Mouse (Mus musculus) G1E-ER4 (cell line): Measurements from ENCODE around the gene Ttc7b. TPM values are rescaled to one million over a fixed set of nuclear protein-coding genes. Genes with fewer than 3 reads are reported as not detected.

ENCODE experiments used
- GATA1 ChIP-seq: IDR thresholded peaks from one replicate; pipeline ENCODE4 v1.8.0; 2012; ENCODE audit warnings: low read length, inconsistent platforms
- polyA plus RNA-seq: library from polyadenylated mRNA; stranded (reverse); fragments of >175 nt; gene quantifications from 2 replicates; pipeline ENCODE4 v1.2.3, GENCODE M21; 2012

Gene Ttc7b
- polyA plus RNA-seq, 1 experiment, result 24.7 TPM

DNA sequence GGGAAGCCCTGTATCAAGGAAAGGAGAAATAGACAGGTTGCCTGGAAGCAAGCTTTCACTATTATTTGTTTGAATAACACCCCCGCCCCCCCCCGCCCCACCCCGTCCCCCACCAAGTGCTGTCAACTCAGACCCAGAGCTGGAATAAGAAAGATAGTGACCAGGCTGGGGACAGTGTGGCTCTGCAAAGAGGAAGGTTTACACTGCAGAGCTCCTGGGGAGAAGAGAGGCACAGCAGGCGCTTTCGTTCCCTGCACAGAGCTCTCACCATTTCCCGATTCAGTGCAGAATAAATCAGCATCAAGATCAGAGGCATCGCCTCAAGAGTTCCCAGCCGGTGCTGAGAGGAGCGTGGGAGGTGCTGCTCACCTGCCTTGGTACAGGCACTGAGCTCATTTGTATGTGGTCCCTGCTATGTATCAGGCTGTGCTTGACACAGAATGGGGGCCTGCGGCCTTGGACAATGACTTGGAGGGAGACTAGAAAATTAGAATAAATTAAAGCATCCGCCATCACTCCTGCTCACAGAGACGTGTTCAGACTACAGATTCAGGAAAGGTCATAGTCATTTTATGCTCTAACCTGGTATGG, 206.7 kb downstream of the Ttc7b start:
- no peak for TF ChIP-seq GATA1

DNA sequence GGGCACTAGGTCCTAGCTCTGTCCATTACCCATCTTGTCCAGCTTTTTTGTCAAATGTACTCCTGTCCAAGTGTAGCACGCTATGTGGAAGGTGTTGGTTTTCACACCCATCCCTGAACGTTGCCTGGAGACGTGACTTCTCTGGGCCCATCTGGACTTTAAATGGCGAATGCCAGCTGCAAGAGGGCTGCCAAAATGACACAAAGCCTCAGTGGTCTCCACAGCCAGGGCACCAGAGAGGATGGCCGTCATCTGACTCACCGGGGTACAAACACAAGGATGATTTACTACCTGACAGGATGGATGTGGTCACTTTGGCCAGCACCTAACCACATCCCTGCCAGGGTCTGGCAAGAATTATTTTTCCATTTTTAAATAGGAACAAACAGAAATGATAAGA, 207.4 kb downstream of the Ttc7b start:
- TF ChIP-seq GATA1, result no peak

DNA sequence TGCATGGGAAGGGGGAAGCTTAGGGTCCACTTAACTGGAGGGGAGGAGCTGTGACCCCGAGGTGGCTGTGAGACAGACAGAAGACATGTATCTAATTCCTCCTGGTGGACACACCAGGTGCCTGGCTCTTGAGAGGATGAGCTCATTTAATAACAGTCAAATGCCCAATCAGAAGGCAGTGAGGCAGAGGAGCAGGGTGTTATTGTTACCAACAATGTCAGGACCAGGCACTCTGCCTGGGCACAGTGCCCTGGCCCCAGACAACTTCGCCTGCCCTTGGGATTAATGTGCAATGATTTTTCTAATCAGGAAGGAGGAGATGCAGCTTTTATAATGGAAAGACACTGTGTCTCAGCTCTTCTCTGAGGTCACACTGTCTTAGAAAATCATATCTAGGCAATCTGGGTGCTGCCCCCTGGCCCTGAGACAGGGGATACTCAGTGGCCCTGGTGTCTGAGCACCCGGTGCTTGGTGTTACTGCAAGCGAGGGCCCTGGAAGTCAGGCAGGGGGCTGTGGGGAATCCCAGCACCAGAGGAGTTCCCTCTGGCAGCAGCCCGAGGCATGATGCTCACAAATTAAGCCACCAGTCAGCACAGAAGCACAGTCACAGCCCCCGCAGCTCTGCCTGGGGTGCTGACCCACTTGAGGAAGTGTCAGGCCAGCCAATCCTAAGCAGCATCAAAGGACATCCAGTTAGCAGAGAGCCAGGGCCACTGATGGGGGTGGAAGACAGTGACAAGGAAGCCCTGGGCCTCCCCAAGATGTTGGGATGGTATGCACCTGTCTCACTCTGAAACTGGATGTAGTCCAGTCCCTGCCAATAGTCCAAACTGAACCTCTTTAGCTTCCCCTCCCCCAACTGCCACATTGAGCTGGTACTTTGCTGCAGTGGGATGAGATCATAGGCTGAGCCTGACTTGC, 209.9 kb downstream of the Ttc7b start:
- TF ChIP-seq GATA1, result no peak

- no peak for TF ChIP-seq GATA1
Observed at GRCm38 (mm10) chr12:100309201-100309600, 211.4 kb downstream of the Ttc7b start.

GRCm38 (mm10) chr12:100307501-100308260, 212.9 kb downstream of the Ttc7b start:
- TF ChIP-seq GATA1, result no peak

GRCm38 (mm10) chr12:100306336-100306735, 214.3 kb downstream of the Ttc7b start:
- no peak for TF ChIP-seq GATA1

GRCm38 (mm10) chr12:100305051-100305673, 215.5 kb downstream of the Ttc7b start:
- TF ChIP-seq GATA1, result no peak

DNA sequence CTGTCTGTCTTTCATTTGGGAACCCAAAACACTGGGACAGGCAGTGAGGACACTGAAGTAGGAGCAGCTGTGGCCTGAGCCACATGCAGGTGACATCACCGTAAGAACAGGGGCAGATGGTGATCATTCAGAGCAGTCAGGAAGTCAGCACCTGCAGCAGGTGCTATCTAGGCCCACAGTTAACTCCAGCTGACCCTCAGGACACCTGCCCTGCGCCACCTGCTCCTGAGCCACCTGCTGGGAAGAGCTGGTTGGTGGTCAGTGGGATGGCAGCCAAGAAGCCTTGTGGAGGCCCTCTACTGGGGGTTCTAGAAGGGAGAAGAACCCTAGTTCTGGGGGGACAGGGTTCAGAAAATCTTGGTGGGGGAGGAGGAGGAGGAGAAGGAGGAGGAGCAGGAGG, 216.3 kb downstream of the Ttc7b start:
- no peak for TF ChIP-seq GATA1

DNA sequence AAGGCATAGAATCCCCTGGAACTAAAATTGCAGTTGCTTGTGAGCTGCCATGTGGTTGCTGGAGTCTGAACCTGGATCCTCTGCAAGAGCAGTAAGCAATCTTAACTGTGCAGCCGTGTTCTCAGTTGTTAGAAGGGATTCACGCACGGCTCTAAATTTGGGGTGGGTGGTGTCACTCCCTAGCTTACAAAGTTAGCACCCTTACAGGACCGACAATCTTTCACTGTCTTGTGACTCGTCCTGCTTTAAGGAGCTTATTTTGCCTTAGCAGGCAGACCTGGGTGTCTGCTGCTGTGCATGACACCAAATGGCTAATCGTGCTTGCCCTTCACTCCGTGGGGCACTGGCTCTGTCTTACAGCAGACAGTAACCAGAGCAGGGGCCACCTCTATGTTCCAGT, 217.5 kb downstream of the Ttc7b start:
- TF ChIP-seq GATA1, result no peak

DNA sequence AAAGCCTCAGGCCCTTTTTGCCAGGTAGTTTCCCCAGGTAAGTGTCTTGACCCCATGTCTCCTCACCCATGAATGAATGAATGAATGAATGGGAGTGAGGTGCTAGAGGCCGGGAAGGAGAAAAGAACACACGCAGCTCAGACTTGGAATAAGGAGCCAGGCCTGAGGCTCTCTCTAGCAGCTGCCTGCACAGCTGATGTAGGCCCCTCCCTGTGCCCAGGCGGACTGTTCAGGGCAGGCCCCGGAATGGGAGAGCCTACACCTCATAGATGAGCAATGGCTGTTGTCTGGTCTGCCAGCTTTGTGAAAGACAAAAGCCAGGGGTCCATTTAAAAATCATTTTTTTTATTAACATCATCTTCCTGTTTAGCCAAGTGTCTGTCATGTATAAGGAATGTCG, 220.2 kb downstream of the Ttc7b start:
- TF ChIP-seq GATA1, result no peak

DNA sequence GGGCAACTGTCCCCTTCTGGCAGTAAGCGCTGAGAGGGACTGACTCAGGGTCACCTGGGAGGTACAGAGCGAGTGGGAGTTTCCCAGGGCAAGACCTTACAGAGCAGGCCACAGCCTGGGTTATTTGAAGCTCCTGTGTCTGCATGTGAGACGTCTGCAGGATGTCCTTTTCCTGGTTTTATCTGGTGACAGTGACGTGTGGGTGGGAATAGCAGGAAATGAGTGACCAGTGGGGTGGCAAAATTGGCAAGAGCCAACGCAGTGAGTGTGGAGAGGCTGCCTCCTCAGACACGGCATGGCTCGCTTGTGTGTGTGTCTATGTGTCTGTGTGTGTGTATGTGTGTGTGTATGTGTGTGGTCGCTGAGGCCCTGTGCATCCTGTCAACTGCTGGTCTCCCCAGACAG, 221.3 kb downstream of the Ttc7b start:
- TF ChIP-seq GATA1, result no peak

DNA sequence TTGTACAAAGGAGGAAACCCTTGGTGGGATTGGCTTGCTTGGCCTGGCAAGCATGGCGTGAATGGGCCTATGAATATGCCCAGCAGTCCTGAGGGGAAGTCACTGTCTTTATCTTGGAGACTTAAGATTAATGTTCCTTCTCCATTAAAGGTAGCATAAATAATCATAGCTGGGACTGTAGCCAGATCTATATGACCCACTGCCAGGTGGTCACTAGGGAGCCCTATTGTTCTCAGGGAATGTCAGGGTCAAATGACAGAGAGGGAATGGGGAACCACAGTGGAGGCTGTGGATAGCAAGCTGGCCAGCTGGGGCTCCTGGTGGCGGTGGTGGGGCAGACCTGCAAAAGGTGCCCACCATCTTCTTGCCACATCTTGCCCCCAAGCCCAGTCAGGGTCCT, 221.8 kb downstream of the Ttc7b start:
- no peak for TF ChIP-seq GATA1

DNA sequence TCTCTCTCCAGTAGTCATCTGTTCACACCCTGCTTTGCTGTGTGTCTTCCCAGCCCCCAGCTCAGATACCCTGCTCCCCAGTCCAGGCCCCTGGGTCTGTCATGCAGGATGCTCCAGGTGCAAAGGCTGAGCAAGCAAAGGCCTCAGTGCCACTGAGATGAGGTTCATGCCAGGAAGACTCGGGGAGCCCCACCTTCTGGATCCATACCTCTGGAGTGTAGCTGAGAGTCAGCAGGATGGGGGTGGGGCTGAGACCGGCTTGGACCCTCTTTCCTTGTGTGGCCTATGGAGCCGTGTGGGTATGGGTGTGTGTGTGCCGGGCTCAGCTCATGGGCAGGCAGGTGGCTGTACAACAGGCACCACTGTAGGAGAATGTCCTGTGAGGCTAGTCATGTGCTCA, 222.7 kb downstream of the Ttc7b start:
- TF ChIP-seq GATA1, result no peak

GRCm38 (mm10) chr12:100294457-100294856, 226.2 kb downstream of the Ttc7b start:
- no peak for TF ChIP-seq GATA1

DNA sequence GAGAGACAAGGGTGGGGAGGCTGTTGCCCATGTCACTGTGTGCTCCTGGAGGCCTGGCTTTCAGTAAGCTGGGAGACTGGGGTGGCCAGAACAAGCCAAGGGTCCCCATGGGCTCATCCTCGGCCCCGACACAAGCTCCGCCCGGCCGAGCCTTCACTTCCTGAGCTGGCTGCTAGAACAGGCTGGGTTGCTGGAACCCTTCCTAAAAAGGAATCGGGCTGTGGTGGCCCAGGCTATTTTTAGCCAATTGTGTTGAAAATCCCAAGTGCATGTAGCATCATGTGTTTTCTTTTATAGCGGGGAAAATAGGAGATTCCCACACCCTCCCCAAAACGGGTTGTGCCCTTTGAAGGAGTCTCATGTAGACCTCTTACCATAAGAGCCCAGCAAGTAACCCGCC, 226.7 kb downstream of the Ttc7b start:
- no peak for TF ChIP-seq GATA1
